Mouse (Mus musculus) midbrain, embryonic 12.5 days (tissue): Measurements from ENCODE around the gene Tha1. TPM values are rescaled to one million over a fixed set of nuclear protein-coding genes. Genes with fewer than 3 reads are reported as not detected.
A peak's percentile ranks its signal among the peaks of the same experiment; 100 is the strongest.

Experiments used
- ATAC-seq: fragments of 200-750 bp; cut with Nextera tagmentation; 2 replicates; pipeline ENCODE4 v1.8.0; 2017; ENCODE audit warnings: low read depth, moderate TSS enrichment, moderate library complexity; ENCODE audit not compliant: low FRiP score
- H3K27ac ChIP-seq: fragments of 300-500 bp; sonication (generic); replicated peaks from 2 replicates; pipeline ENCODE4 v1.5.1; 2016; ENCODE audit warnings: mild to moderate bottlenecking
- H3K27me3 ChIP-seq: fragments of 300-500 bp; sonication (generic); 2 replicates; pipeline ENCODE4 v1.6.1; 2016; ENCODE audit warnings: mild to moderate bottlenecking
- H3K36me3 ChIP-seq: fragments of 300-500 bp; sonication (generic); 2 replicates; pipeline ENCODE4 v1.6.1; 2016
- H3K4me1 ChIP-seq: fragments of 300-500 bp; sonication (generic); 2 replicates; pipeline ENCODE4 v1.6.1; 2016
- H3K4me2 ChIP-seq: fragments of 300-500 bp; sonication (generic); replicated peaks from 2 replicates; pipeline ENCODE4 v1.6.1; 2016; ENCODE audit warnings: mild to moderate bottlenecking, moderate library complexity
- H3K4me3 ChIP-seq: fragments of 300-500 bp; sonication (generic); 2 replicates; pipeline ENCODE4 v1.5.1; 2016; ENCODE audit warnings: mild to moderate bottlenecking
- H3K9ac ChIP-seq: fragments of 300-500 bp; sonication (generic); replicated peaks from 2 replicates; pipeline ENCODE4 v1.6.1; 2016; ENCODE audit warnings: mild to moderate bottlenecking, moderate library complexity
- H3K9me3 ChIP-seq: fragments of 300-500 bp; sonication (generic); 2 replicates; pipeline ENCODE4 v1.6.1; 2016; ENCODE audit warnings: mild to moderate bottlenecking
- WGBS: fragments of 180-500 bp; shearing (Covaris S2); methylation state at CpG from one replicate; pipeline ENCODE4 v1.1.7; 2016; 5-methylcytosine and 5-hydroxymethylcytosine counted together
- polyA plus RNA-seq: library from polyadenylated mRNA; unstranded; fragments of >200 nt; fragmentation: Nextera tagmentation; extraction: Ambion mirVana; gene quantifications from 2 replicates; pipeline ENCODE4 v1.2.1, GENCODE M21; 2016

Gene Tha1
- polyA plus RNA-seq: 3.1 and 3.2 TPM in 2 replicates

GRCm38 (mm10) chr11:117872861-117873608 lies at the start of gene Tha1:
Tha1 (minus strand) TSS chr11:117873481.
- H3K4me3 ChIP-seq: peak within 1 kb of the TSS; percentile 69
- peaks cover 24% of the 10 kb centered on the region for H3K4me1 ChIP-seq
- peak; percentile 77 for ATAC-seq
- no peaks in the 10 kb centered on the region for H3K9me3 ChIP-seq
- no peak within 1 kb of the TSS for H3K27ac ChIP-seq
- H3K36me3 ChIP-seq: no peaks in the 10 kb centered on the region
- WGBS: 1% methylated on average over 51 of the region's 51 CpGs
- H3K4me2 ChIP-seq: peak within 1 kb of the TSS; percentile 98
- peak within 1 kb of the TSS; percentile 77 for H3K9ac ChIP-seq
- H3K27me3 ChIP-seq: peaks cover 27% of the 10 kb centered on the region

DNA sequence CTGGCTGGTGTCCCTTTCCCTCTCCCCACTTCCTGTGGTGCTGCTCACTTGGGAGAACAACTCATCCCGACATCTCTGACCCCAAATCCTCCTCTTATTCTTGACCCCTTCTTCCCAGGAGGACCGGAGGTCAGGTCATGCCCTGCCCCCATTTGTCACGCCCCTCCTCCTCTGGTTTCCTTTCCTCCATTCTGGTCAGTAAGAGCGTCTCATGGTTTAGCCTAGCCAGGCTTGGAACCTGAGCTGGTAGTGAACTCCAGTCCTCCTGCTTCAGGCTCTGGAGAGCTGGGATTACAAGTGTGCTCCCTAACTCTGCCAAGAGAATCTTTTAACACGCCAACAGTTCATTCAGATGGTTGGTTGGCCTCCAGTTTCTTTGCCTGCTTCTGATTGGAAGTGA lies 45.9 kb upstream of the Tha1 start:
- no peaks in the 10 kb centered on the region for H3K36me3 ChIP-seq
- no peak overlapping the region for H3K9ac ChIP-seq
- H3K27ac ChIP-seq: no peak overlapping the region
- peaks cover 31% of the 10 kb centered on the region for H3K27me3 ChIP-seq
- no peak overlapping the region for H3K4me2 ChIP-seq
- WGBS: 10% methylated on average over 5 of the region's 5 CpGs
- 0 out of 2 replicates have a peak, but pooled peaks cover 6% of the 10 kb centered on the region for H3K9me3 ChIP-seq
- H3K4me3 ChIP-seq: no peak overlapping the region
- no peak for ATAC-seq
- H3K4me1 ChIP-seq: no peaks in the 10 kb centered on the region

DNA sequence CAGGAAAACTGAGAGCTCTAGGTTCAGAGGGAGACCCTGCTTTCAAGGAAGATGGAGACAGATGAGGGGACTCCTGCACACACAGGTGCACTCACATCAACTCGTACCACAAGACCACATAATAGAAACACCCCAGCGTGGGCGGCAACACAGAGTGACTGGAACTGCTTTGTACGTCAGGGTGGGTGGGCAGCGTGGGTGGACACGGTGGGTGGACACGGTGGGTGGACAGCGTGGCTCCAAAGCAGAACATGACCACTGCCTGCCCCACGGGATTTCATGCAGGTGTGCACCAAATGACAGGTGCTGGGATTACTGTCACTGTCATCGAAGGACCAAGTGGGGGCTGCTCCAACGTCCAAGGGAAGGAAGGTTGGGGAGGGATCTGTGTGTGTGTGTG lies 45.3 kb upstream of the Tha1 start:
- no peak overlapping the region for H3K9ac ChIP-seq
- no peak overlapping the region for H3K4me3 ChIP-seq
- H3K4me2 ChIP-seq: no peak overlapping the region
- peaks cover 36% of the 10 kb centered on the region for H3K27me3 ChIP-seq
- no peak for ATAC-seq
- 0 out of 2 replicates have a peak, but pooled peaks cover 6% of the 10 kb centered on the region for H3K9me3 ChIP-seq
- no peaks in the 10 kb centered on the region for H3K4me1 ChIP-seq
- no peaks in the 10 kb centered on the region for H3K36me3 ChIP-seq
- WGBS: 78% methylated on average over 11 of the region's 11 CpGs
- no peak overlapping the region for H3K27ac ChIP-seq

DNA sequence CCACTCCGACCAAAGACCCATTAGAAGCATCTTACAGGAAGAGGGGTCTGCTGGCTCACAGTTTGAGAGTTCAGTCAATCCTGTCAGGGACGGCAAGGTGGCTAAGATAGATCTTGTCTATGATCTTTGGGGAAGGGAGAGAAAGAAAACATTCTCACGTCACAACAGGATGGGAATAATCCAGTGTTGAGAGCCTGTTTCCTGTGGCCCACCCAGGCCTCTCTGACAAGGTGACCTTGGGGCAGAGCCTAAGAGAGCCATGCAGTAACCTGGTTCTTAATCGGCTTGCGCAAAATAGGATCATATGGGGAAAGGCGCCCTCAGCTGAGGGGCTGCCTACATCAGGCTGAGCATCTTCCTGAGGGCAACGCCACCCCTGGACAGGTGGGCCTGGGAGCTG lies 42.6 kb upstream of the Tha1 start:
- no peak overlapping the region for H3K4me3 ChIP-seq
- H3K4me1 ChIP-seq: peaks cover 5% of the 10 kb centered on the region
- H3K27me3 ChIP-seq: peaks cover 28% of the 10 kb centered on the region
- no peak overlapping the region for H3K9ac ChIP-seq
- H3K9me3 ChIP-seq: 0 out of 2 replicates have a peak, but pooled peaks cover 6% of the 10 kb centered on the region
- 96% methylated on average over 7 of the region's 7 CpGs for WGBS
- no peak overlapping the region for H3K4me2 ChIP-seq
- H3K27ac ChIP-seq: no peak overlapping the region
- H3K36me3 ChIP-seq: no peaks in the 10 kb centered on the region
- ATAC-seq: no peak

- Histone ChIP-seq H3K9me3 (0 out of 2 replicates have a peak, but pooled peaks cover 6% of the 10 kb centered on the region), H3K27me3 (peaks cover 28% of the 10 kb centered on the region), H3K4me1 (peaks cover 5% of the 10 kb centered on the region), H3K27ac (no peak overlapping the region), H3K4me3 (no peak overlapping the region), H3K9ac (no peak overlapping the region), H3K36me3 (no peaks in the 10 kb centered on the region), H3K4me2 (no peak overlapping the region)
- no peak for ATAC-seq
- WGBS: 65% methylated on average over 1 of the region's 1 CpGs
Measured at GRCm38 (mm10) chr11:117915341-117915740, 42.1 kb upstream of the Tha1 start.

DNA sequence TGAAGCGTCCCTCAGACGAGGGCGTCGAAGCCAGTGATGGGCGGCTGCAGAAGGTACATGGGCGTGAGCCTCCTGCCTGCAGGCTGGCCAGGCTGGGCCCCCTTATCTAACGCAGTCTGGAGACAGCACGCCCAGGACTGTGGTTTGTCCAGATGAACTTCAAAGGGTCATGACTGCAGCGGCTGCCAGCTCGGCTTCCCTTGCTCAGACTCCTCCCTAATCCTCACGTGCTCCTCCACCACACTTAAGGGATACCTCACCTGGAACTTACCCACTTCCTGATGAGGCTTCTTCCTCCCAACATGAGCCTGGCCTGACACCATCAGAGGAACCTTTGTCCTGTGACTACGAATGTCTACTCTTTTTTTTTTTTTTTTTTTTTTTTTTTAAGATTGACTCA lies 41.2 kb upstream of the Tha1 start:
- no peak overlapping the region for H3K27ac ChIP-seq
- no peaks in the 10 kb centered on the region for H3K36me3 ChIP-seq
- WGBS: 77% methylated on average over 12 of the region's 12 CpGs
- H3K9me3 ChIP-seq: 0 out of 2 replicates have a peak, but pooled peaks cover 6% of the 10 kb centered on the region
- no peak overlapping the region for H3K4me2 ChIP-seq
- H3K9ac ChIP-seq: no peak overlapping the region
- H3K4me1 ChIP-seq: peaks cover 5% of the 10 kb centered on the region
- no peak for ATAC-seq
- peaks cover 28% of the 10 kb centered on the region for H3K27me3 ChIP-seq
- H3K4me3 ChIP-seq: no peak overlapping the region

- 0 out of 2 replicates have a peak overlapping the region, but pooled peaks have one; percentile 13 for H3K4me2 ChIP-seq
- no peak; the same call in 1 of the 2 replicates for ATAC-seq
Measured at GRCm38 (mm10) chr11:117912684-117913352, 39.5 kb upstream of the Tha1 start.

GRCm38 (mm10) chr11:117909337-117909736 lies 36.1 kb upstream of the Tha1 start:
- H3K27me3 ChIP-seq: 0 out of 2 replicates have a peak, but pooled peaks cover 9% of the 10 kb centered on the region
- H3K4me2 ChIP-seq: no peak overlapping the region
- no peak overlapping the region for H3K27ac ChIP-seq
- no peaks in the 10 kb centered on the region for H3K9me3 ChIP-seq
- H3K4me3 ChIP-seq: no peak overlapping the region
- no peak for ATAC-seq
- 85% methylated on average over 8 of the region's 8 CpGs for WGBS
- H3K9ac ChIP-seq: no peak overlapping the region
- peaks cover 5% of the 10 kb centered on the region for H3K4me1 ChIP-seq
- H3K36me3 ChIP-seq: no peaks in the 10 kb centered on the region

More at GRCm38 (mm10) chr11:117912684-117913352, 39.5 kb upstream of the Tha1 start:
- H3K27ac ChIP-seq: 0 out of 2 replicates have a peak overlapping the region, but pooled peaks have one; percentile 2
- no peak overlapping the region for H3K4me3 ChIP-seq
- WGBS: 30% methylated on average over 13 of the region's 13 CpGs
- H3K4me1 ChIP-seq: peaks cover 5% of the 10 kb centered on the region
- peaks cover 19% of the 10 kb centered on the region for H3K27me3 ChIP-seq
- H3K36me3 ChIP-seq: no peaks in the 10 kb centered on the region
- H3K9ac ChIP-seq: no peak overlapping the region
- H3K9me3 ChIP-seq: 0 out of 2 replicates have a peak, but pooled peaks cover 6% of the 10 kb centered on the region

DNA sequence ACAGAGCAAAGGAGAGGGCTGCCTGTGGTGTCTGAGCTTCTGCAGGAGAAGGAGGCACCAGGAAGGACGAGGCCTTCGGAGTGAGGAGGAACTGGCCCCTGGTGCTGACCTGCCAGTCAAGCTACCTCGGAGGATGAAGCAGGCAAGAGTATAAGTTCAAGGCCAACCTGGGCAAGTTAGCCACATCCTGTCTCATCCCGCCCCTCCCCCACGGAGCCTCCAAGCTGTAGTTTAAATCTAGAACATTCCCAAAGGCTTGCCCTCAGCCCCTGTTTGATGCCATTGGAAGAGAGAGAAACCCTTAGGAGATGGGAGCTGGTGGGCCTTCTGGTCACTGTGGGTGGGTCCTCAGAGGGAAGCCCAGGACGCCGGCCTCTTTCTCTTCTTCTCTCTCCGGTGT lies 31.2 kb upstream of the Tha1 start:
- Histone ChIP-seq H3K36me3 (no peaks in the 10 kb centered on the region), H3K27ac (no peak overlapping the region), H3K9ac (no peak overlapping the region), H3K9me3 (no peaks in the 10 kb centered on the region), H3K4me1 (no peaks in the 10 kb centered on the region), H3K4me3 (no peak overlapping the region), H3K27me3 (no peaks in the 10 kb centered on the region), H3K4me2 (no peak overlapping the region)
- WGBS: 86% methylated on average over 8 of the region's 8 CpGs
- ATAC-seq: no peak

- H3K4me1 ChIP-seq: no peaks in the 10 kb centered on the region
- no peak overlapping the region for H3K27ac ChIP-seq
- no peaks in the 10 kb centered on the region for H3K9me3 ChIP-seq
- 62% methylated on average over 2 of the region's 2 CpGs for WGBS
- H3K4me2 ChIP-seq: no peak overlapping the region
- H3K4me3 ChIP-seq: no peak overlapping the region
- H3K36me3 ChIP-seq: no peaks in the 10 kb centered on the region
- H3K27me3 ChIP-seq: no peaks in the 10 kb centered on the region
- no peak for ATAC-seq
- H3K9ac ChIP-seq: no peak overlapping the region
Measured at GRCm38 (mm10) chr11:117902282-117902681, 29.0 kb upstream of the Tha1 start.

DNA sequence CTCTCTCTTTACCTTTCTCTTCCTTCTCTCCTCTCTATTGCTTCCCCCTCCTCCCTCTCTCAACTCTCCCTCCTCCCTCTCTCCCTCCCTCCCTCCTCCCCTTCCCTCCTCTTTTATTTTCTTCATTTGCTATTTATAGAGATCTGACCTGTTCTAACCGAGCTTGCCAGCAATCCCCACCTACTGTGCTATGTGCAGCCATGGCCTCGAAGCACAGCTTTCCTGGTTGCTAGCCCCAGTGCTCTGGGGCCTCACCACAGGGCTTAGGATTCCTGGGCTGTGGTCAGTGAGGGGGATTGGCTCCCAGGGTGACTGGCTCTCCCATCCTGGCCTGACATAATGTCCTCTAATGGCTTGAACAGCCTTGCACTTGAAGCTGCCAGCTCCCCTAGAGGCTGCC lies 23.3 kb upstream of the Tha1 start:
- Histone ChIP-seq H3K9ac (no peak overlapping the region), H3K4me1 (no peaks in the 10 kb centered on the region), H3K27ac (no peak overlapping the region), H3K36me3 (no peaks in the 10 kb centered on the region), H3K27me3 (peaks cover 19% of the 10 kb centered on the region), H3K9me3 (no peaks in the 10 kb centered on the region), H3K4me2 (no peak overlapping the region), H3K4me3 (no peak overlapping the region)
- 50% methylated on average over 2 of the region's 2 CpGs for WGBS
- ATAC-seq: no peak

- Histone ChIP-seq H3K4me2 (no peak overlapping the region), H3K9ac (no peak overlapping the region), H3K4me1 (peaks cover 17% of the 10 kb centered on the region), H3K9me3 (no peaks in the 10 kb centered on the region), H3K36me3 (no peaks in the 10 kb centered on the region), H3K27ac (no peak overlapping the region), H3K27me3 (peaks cover 34% of the 10 kb centered on the region), H3K4me3 (no peak overlapping the region)
- WGBS: 68% methylated on average over 10 of the region's 10 CpGs
- ATAC-seq: no peak
Measured at GRCm38 (mm10) chr11:117894676-117895075, 21.4 kb upstream of the Tha1 start.
